Mouse (Mus musculus): ENCODE measurements around the gene Klf5. TPM values are rescaled to one million over a fixed set of nuclear protein-coding genes. Genes with fewer than 3 reads are reported as not detected.
A peak's percentile ranks its signal among the peaks of the same experiment; 100 is the strongest.

The Klf5 gene
- polyA plus RNA-seq, 1 experiment from 2014 or later: 37.2 TPM

GRCm38 (mm10) chr14:99299701-99300191 is 1.3 kb downstream of the Klf5 start:
- DNase-seq (ENCODE audit: low spot score) (peak; percentile 86), ATAC-seq (ENCODE audit: low read depth) (no peak)

DNA sequence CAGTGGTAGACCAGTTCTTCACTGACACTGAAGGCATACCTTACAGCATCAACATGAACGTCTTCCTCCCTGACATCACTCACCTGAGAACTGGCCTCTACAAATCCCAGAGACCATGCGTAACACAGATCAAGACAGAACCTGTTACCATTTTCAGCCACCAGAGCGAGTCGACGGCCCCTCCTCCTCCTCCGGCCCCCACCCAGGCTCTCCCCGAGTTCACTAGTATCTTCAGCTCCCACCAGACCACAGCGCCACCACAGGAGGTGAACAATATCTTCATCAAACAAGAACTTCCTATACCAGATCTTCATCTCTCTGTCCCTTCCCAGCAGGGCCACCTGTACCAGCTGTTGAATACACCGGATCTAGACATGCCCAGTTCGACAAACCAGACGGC is 3.0 kb downstream of the Klf5 start:
- Histone ChIP-seq H3K27me3 (replicated peaks; ENCODE audit: control insufficient read depth, insufficient read depth, low read length) (peaks cover 14% of the 10 kb centered on the region; the same call in 1 of the 2 replicates), H3K36me3 (ENCODE audit: control insufficient read depth, insufficient read depth, low read length) (peaks cover 4% of the 10 kb centered on the region; the same call in 1 of the 2 replicates), H3K4me1 (ENCODE audit: control insufficient read depth, insufficient read depth, low read length) (no peaks in the 10 kb centered on the region), H3K4me2 (ENCODE audit: low read depth, low read length) (peak overlapping the region; percentile 81), H3K9me3 (ENCODE audit: control insufficient read depth, low read length) (no peaks in the 10 kb centered on the region), H3K4me3 (ENCODE audit: low read depth, low read length) (0 out of 2 replicates have a peak overlapping the region, but pooled peaks have one; percentile 76), H3K27ac (replicated peaks; ENCODE audit: low read depth, low read length) (no peak overlapping the region), H3K9ac (ENCODE audit: low read depth, low read length) (no peak overlapping the region)
- no peak for ATAC-seq (ENCODE audit: low read depth)
- peak; percentile 30 for DNase-seq (ENCODE audit: low spot score)
- WGBS: 57% methylated on average over 11 of the region's 11 CpGs

More at GRCm38 (mm10) chr14:99299701-99300191, 1.3 kb downstream of the Klf5 start:
- Histone ChIP-seq H3K27ac (replicated peaks; ENCODE audit: low read depth, low read length) (peak overlapping the region; percentile 64), H3K9ac (ENCODE audit: low read depth, low read length) (peak overlapping the region; percentile 78), H3K4me2 (ENCODE audit: low read depth, low read length) (peak overlapping the region; percentile 81), H3K27me3 (replicated peaks; ENCODE audit: control insufficient read depth, insufficient read depth, low read length) (peaks cover 15% of the 10 kb centered on the region; the same call in 1 of the 2 replicates), H3K9me3 (ENCODE audit: control insufficient read depth, low read length) (no peaks in the 10 kb centered on the region), H3K36me3 (ENCODE audit: control insufficient read depth, insufficient read depth, low read length) (peaks cover 4% of the 10 kb centered on the region; the same call in 1 of the 2 replicates), H3K4me1 (ENCODE audit: control insufficient read depth, insufficient read depth, low read length) (no peaks in the 10 kb centered on the region), H3K4me3 (ENCODE audit: low read depth, low read length) (peak overlapping the region; percentile 76)
- 3% methylated on average over 21 of the region's 21 CpGs for WGBS

- peaks cover 10% of the 10 kb centered on the region; the same call in 1 of the 2 replicates for H3K36me3 ChIP-seq (ENCODE audit: control insufficient read depth, insufficient read depth, low read length)
- no peak overlapping the region for H3K4me3 ChIP-seq (ENCODE audit: low read depth, low read length)
- H3K9ac ChIP-seq (ENCODE audit: low read depth, low read length): no peak overlapping the region
- DNase-seq (ENCODE audit: low spot score) (no peak), ATAC-seq (ENCODE audit: low read depth) (no peak)
- H3K4me1 ChIP-seq (ENCODE audit: control insufficient read depth, insufficient read depth, low read length): no peaks in the 10 kb centered on the region
- WGBS: 80% methylated on average over 3 of the region's 3 CpGs
- H3K4me2 ChIP-seq (ENCODE audit: low read depth, low read length): no peak overlapping the region
- no peaks in the 10 kb centered on the region for H3K27me3 ChIP-seq (replicated peaks; ENCODE audit: control insufficient read depth, insufficient read depth, low read length)
- H3K9me3 ChIP-seq (ENCODE audit: control insufficient read depth, low read length): no peaks in the 10 kb centered on the region
- H3K27ac ChIP-seq (replicated peaks; ENCODE audit: low read depth, low read length): 0 out of 2 replicates have a peak overlapping the region, but pooled peaks have one; percentile 16
Observed at GRCm38 (mm10) chr14:99304387-99304786, 5.9 kb downstream of the Klf5 start.

GRCm38 (mm10) chr14:99304997-99305792 is 6.7 kb downstream of the Klf5 start:
- Histone ChIP-seq H3K4me3 (ENCODE audit: low read depth, low read length) (no peak overlapping the region), H3K27ac (replicated peaks; ENCODE audit: low read depth, low read length) (no peak overlapping the region), H3K4me1 (ENCODE audit: control insufficient read depth, insufficient read depth, low read length) (no peaks in the 10 kb centered on the region), H3K9me3 (ENCODE audit: control insufficient read depth, low read length) (no peaks in the 10 kb centered on the region), H3K9ac (ENCODE audit: low read depth, low read length) (no peak overlapping the region), H3K36me3 (ENCODE audit: control insufficient read depth, insufficient read depth, low read length) (peaks cover 10% of the 10 kb centered on the region; the same call in 1 of the 2 replicates), H3K27me3 (replicated peaks; ENCODE audit: control insufficient read depth, insufficient read depth, low read length) (no peaks in the 10 kb centered on the region), H3K4me2 (ENCODE audit: low read depth, low read length) (no peak overlapping the region)
- WGBS: 75% methylated on average over 12 of the region's 12 CpGs
- ATAC-seq (ENCODE audit: low read depth) (peak; percentile 75; the same call in 1 of the 2 replicates), DNase-seq (ENCODE audit: low spot score) (peak; percentile 60)

- DNase-seq (ENCODE audit: low spot score) (no peak), ATAC-seq (ENCODE audit: low read depth) (no peak)
- H3K36me3 ChIP-seq (ENCODE audit: control insufficient read depth, insufficient read depth, low read length): peaks cover 10% of the 10 kb centered on the region; the same call in 1 of the 2 replicates
- H3K27ac ChIP-seq (replicated peaks; ENCODE audit: low read depth, low read length): no peak overlapping the region
- no peak overlapping the region for H3K9ac ChIP-seq (ENCODE audit: low read depth, low read length)
- no peak overlapping the region for H3K4me2 ChIP-seq (ENCODE audit: low read depth, low read length)
- no peak overlapping the region for H3K4me3 ChIP-seq (ENCODE audit: low read depth, low read length)
- no peaks in the 10 kb centered on the region for H3K27me3 ChIP-seq (replicated peaks; ENCODE audit: control insufficient read depth, insufficient read depth, low read length)
- H3K9me3 ChIP-seq (ENCODE audit: control insufficient read depth, low read length): no peaks in the 10 kb centered on the region
- 81% methylated on average over 7 of the region's 7 CpGs for WGBS
- H3K4me1 ChIP-seq (ENCODE audit: control insufficient read depth, insufficient read depth, low read length): no peaks in the 10 kb centered on the region
Observed at GRCm38 (mm10) chr14:99306410-99306809, 7.9 kb downstream of the Klf5 start.

DNA sequence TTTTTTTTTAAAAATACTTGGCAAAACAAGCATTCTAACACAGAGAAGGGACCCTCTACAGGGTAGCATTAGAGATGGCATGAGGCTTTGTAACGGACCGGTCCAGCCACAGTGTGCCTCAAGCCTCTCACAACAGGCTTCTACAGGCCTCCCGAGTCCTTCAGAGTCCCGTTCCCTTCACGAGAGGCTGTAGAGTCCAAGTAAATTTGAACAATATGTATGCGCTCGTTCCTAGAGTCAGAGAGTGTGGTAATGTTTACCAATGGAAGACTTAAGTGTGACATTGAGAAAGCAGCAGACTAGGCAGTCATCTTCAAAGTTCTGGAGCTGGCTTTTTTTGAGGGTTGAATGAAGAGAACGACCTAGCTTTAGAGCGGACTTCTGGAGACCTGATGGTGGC is 11.1 kb downstream of the Klf5 start:
- H3K36me3 ChIP-seq (ENCODE audit: control insufficient read depth, insufficient read depth, low read length): peaks cover 18% of the 10 kb centered on the region; the same call in 1 of the 2 replicates
- H3K27me3 ChIP-seq (replicated peaks; ENCODE audit: control insufficient read depth, insufficient read depth, low read length): no peaks in the 10 kb centered on the region
- ATAC-seq (ENCODE audit: low read depth): no peak
- no peak overlapping the region for H3K4me3 ChIP-seq (ENCODE audit: low read depth, low read length)
- WGBS: 74% methylated on average over 9 of the region's 9 CpGs
- no peak overlapping the region for H3K27ac ChIP-seq (replicated peaks; ENCODE audit: low read depth, low read length)
- H3K9ac ChIP-seq (ENCODE audit: low read depth, low read length): no peak overlapping the region
- no peaks in the 10 kb centered on the region for H3K4me1 ChIP-seq (ENCODE audit: control insufficient read depth, insufficient read depth, low read length)
- no peaks in the 10 kb centered on the region for H3K9me3 ChIP-seq (ENCODE audit: control insufficient read depth, low read length)
- H3K4me2 ChIP-seq (ENCODE audit: low read depth, low read length): no peak overlapping the region
- no peak for DNase-seq (ENCODE audit: low spot score)

GRCm38 (mm10) chr14:99310358-99310757 is 11.9 kb downstream of the Klf5 start:
- ATAC-seq (ENCODE audit: low read depth): peak; percentile 45; the same call in 1 of the 2 replicates

GRCm38 (mm10) chr14:99313062-99313461 is 14.6 kb downstream of the Klf5 start:
- peaks cover 18% of the 10 kb centered on the region; the same call in 1 of the 2 replicates for H3K36me3 ChIP-seq (ENCODE audit: control insufficient read depth, insufficient read depth, low read length)
- WGBS: 84% methylated on average over 24 of the region's 24 CpGs
- DNase-seq (ENCODE audit: low spot score): no peak
- H3K9ac ChIP-seq (ENCODE audit: low read depth, low read length): no peak overlapping the region
- no peaks in the 10 kb centered on the region for H3K4me1 ChIP-seq (ENCODE audit: control insufficient read depth, insufficient read depth, low read length)
- H3K4me3 ChIP-seq (ENCODE audit: low read depth, low read length): no peak overlapping the region
- no peak overlapping the region for H3K27ac ChIP-seq (replicated peaks; ENCODE audit: low read depth, low read length)
- no peak overlapping the region for H3K4me2 ChIP-seq (ENCODE audit: low read depth, low read length)
- H3K27me3 ChIP-seq (replicated peaks; ENCODE audit: control insufficient read depth, insufficient read depth, low read length): no peaks in the 10 kb centered on the region
- H3K9me3 ChIP-seq (ENCODE audit: control insufficient read depth, low read length): no peaks in the 10 kb centered on the region
- ATAC-seq (ENCODE audit: low read depth): no peak

More at GRCm38 (mm10) chr14:99310358-99310757, 11.9 kb downstream of the Klf5 start:
- H3K4me2 ChIP-seq (ENCODE audit: low read depth, low read length): no peak overlapping the region
- peaks cover 18% of the 10 kb centered on the region; the same call in 1 of the 2 replicates for H3K36me3 ChIP-seq (ENCODE audit: control insufficient read depth, insufficient read depth, low read length)
- H3K4me3 ChIP-seq (ENCODE audit: low read depth, low read length): no peak overlapping the region
- DNase-seq (ENCODE audit: low spot score): peak; percentile 65
- no peak overlapping the region for H3K27ac ChIP-seq (replicated peaks; ENCODE audit: low read depth, low read length)
- 69% methylated on average over 7 of the region's 7 CpGs for WGBS
- H3K9ac ChIP-seq (ENCODE audit: low read depth, low read length): no peak overlapping the region
- H3K9me3 ChIP-seq (ENCODE audit: control insufficient read depth, low read length): no peaks in the 10 kb centered on the region
- H3K4me1 ChIP-seq (ENCODE audit: control insufficient read depth, insufficient read depth, low read length): no peaks in the 10 kb centered on the region
- H3K27me3 ChIP-seq (replicated peaks; ENCODE audit: control insufficient read depth, insufficient read depth, low read length): no peaks in the 10 kb centered on the region
